Mouse (Mus musculus): Measurements from ENCODE around the gene Prkcd. TPM values are rescaled to one million over a fixed set of nuclear protein-coding genes. Genes with fewer than 3 reads are reported as not detected.

Prkcd gene
- polyA plus RNA-seq, 1 experiment: 47.5 TPM

GRCm38 (mm10) chr14:30619982-30620578 is 5.9 kb downstream of the Prkcd start:
- no peaks in the 10 kb centered on the region for H3K4me1 ChIP-seq (ENCODE audit: control insufficient read depth, insufficient read depth, low read length)

GRCm38 (mm10) chr14:30618746-30619275 is 7.2 kb downstream of the Prkcd start:
- no peak overlapping the region for H3K9ac ChIP-seq (ENCODE audit: low read depth, poor library complexity, severe bottlenecking)
- no peaks in the 10 kb centered on the region for H3K27me3 ChIP-seq (ENCODE audit: control insufficient read depth, insufficient read depth, low read length, poor library complexity, severe bottlenecking)
- H3K4me1 ChIP-seq (ENCODE audit: control insufficient read depth, insufficient read depth, low read length): no peaks in the 10 kb centered on the region
- no peaks in the 10 kb centered on the region for H3K9me3 ChIP-seq (replicated peaks; ENCODE audit: control insufficient read depth, insufficient read depth, low read length, poor library complexity, severe bottlenecking)
- no peak overlapping the region for H3K27ac ChIP-seq (ENCODE audit: insufficient read depth, low read length)
- H3K36me3 ChIP-seq (ENCODE audit: control insufficient read depth, insufficient read depth, low read length, poor library complexity, severe bottlenecking): no peaks in the 10 kb centered on the region
- H3K4me3 ChIP-seq (ENCODE audit: low read depth, low read length): no peak overlapping the region
- no peak for TF ChIP-seq EP300 (IDR thresholded peaks at IDR 0.05; ENCODE audit: insufficient read depth, low read depth, low read length)
- TF ChIP-seq POLR2A (IDR thresholded peaks at IDR 0.05; ENCODE audit: insufficient read depth, low read length): no peak
- TF ChIP-seq CTCF (IDR thresholded peaks at IDR 0.05; ENCODE audit: low read depth, low read length): no peak

More at GRCm38 (mm10) chr14:30619982-30620578, 5.9 kb downstream of the Prkcd start:
- no peak overlapping the region for H3K4me3 ChIP-seq (ENCODE audit: low read depth, low read length)
- H3K9ac ChIP-seq (ENCODE audit: low read depth, poor library complexity, severe bottlenecking): no peak overlapping the region
- TF ChIP-seq POLR2A (IDR thresholded peaks at IDR 0.05; ENCODE audit: insufficient read depth, low read length) (no peak), EP300 (IDR thresholded peaks at IDR 0.05; ENCODE audit: insufficient read depth, low read depth, low read length) (no peak), CTCF (IDR thresholded peaks at IDR 0.05; ENCODE audit: low read depth, low read length) (no peak)
- no peaks in the 10 kb centered on the region for H3K36me3 ChIP-seq (ENCODE audit: control insufficient read depth, insufficient read depth, low read length, poor library complexity, severe bottlenecking)
- H3K9me3 ChIP-seq (replicated peaks; ENCODE audit: control insufficient read depth, insufficient read depth, low read length, poor library complexity, severe bottlenecking): no peaks in the 10 kb centered on the region
- no peak overlapping the region for H3K27ac ChIP-seq (ENCODE audit: insufficient read depth, low read length)
- no peaks in the 10 kb centered on the region for H3K27me3 ChIP-seq (ENCODE audit: control insufficient read depth, insufficient read depth, low read length, poor library complexity, severe bottlenecking)

GRCm38 (mm10) chr14:30616751-30617150 is 9.3 kb downstream of the Prkcd start:
- no peaks in the 10 kb centered on the region for H3K9me3 ChIP-seq (replicated peaks; ENCODE audit: control insufficient read depth, insufficient read depth, low read length, poor library complexity, severe bottlenecking)
- no peak overlapping the region for H3K9ac ChIP-seq (ENCODE audit: low read depth, poor library complexity, severe bottlenecking)
- no peaks in the 10 kb centered on the region for H3K27me3 ChIP-seq (ENCODE audit: control insufficient read depth, insufficient read depth, low read length, poor library complexity, severe bottlenecking)
- H3K36me3 ChIP-seq (ENCODE audit: control insufficient read depth, insufficient read depth, low read length, poor library complexity, severe bottlenecking): no peaks in the 10 kb centered on the region
- H3K4me3 ChIP-seq (ENCODE audit: low read depth, low read length): no peak overlapping the region
- no peak for TF ChIP-seq EP300 (IDR thresholded peaks at IDR 0.05; ENCODE audit: insufficient read depth, low read depth, low read length)
- no peak overlapping the region for H3K27ac ChIP-seq (ENCODE audit: insufficient read depth, low read length)
- peaks cover 3% of the 10 kb centered on the region for H3K4me1 ChIP-seq (ENCODE audit: control insufficient read depth, insufficient read depth, low read length)

- H3K9ac ChIP-seq (ENCODE audit: low read depth, poor library complexity, severe bottlenecking): no peak overlapping the region
- no peak overlapping the region for H3K4me3 ChIP-seq (ENCODE audit: low read depth, low read length)
- H3K9me3 ChIP-seq (replicated peaks; ENCODE audit: control insufficient read depth, insufficient read depth, low read length, poor library complexity, severe bottlenecking): no peaks in the 10 kb centered on the region
- TF ChIP-seq POLR2A (IDR thresholded peaks at IDR 0.05; ENCODE audit: insufficient read depth, low read length) (no peak), CTCF (IDR thresholded peaks at IDR 0.05; ENCODE audit: low read depth, low read length) (no peak), EP300 (IDR thresholded peaks at IDR 0.05; ENCODE audit: insufficient read depth, low read depth, low read length) (no peak)
- H3K27ac ChIP-seq (ENCODE audit: insufficient read depth, low read length): no peak overlapping the region
- peaks cover 3% of the 10 kb centered on the region for H3K4me1 ChIP-seq (ENCODE audit: control insufficient read depth, insufficient read depth, low read length)
- no peaks in the 10 kb centered on the region for H3K27me3 ChIP-seq (ENCODE audit: control insufficient read depth, insufficient read depth, low read length, poor library complexity, severe bottlenecking)
- H3K36me3 ChIP-seq (ENCODE audit: control insufficient read depth, insufficient read depth, low read length, poor library complexity, severe bottlenecking): no peaks in the 10 kb centered on the region
Observed at GRCm38 (mm10) chr14:30612962-30613715, 12.9 kb downstream of the Prkcd start.

GRCm38 (mm10) chr14:30612523-30612922 is 13.5 kb downstream of the Prkcd start:
- Histone ChIP-seq H3K9ac (ENCODE audit: low read depth, poor library complexity, severe bottlenecking) (no peak overlapping the region), H3K36me3 (ENCODE audit: control insufficient read depth, insufficient read depth, low read length, poor library complexity, severe bottlenecking) (no peaks in the 10 kb centered on the region), H3K4me3 (ENCODE audit: low read depth, low read length) (no peak overlapping the region), H3K27me3 (ENCODE audit: control insufficient read depth, insufficient read depth, low read length, poor library complexity, severe bottlenecking) (no peaks in the 10 kb centered on the region), H3K9me3 (replicated peaks; ENCODE audit: control insufficient read depth, insufficient read depth, low read length, poor library complexity, severe bottlenecking) (no peaks in the 10 kb centered on the region), H3K4me1 (ENCODE audit: control insufficient read depth, insufficient read depth, low read length) (peaks cover 6% of the 10 kb centered on the region), H3K27ac (ENCODE audit: insufficient read depth, low read length) (no peak overlapping the region)
- TF ChIP-seq EP300 (IDR thresholded peaks at IDR 0.05; ENCODE audit: insufficient read depth, low read depth, low read length) (0 out of 2 replicates have a peak, but pooled peaks have one; percentile 23), CTCF (IDR thresholded peaks at IDR 0.05; ENCODE audit: low read depth, low read length) (peak; percentile 96), POLR2A (IDR thresholded peaks at IDR 0.05; ENCODE audit: insufficient read depth, low read length) (no peak)

- Histone ChIP-seq H3K9ac (ENCODE audit: low read depth, poor library complexity, severe bottlenecking) (no peak overlapping the region), H3K27me3 (ENCODE audit: control insufficient read depth, insufficient read depth, low read length, poor library complexity, severe bottlenecking) (no peaks in the 10 kb centered on the region), H3K9me3 (replicated peaks; ENCODE audit: control insufficient read depth, insufficient read depth, low read length, poor library complexity, severe bottlenecking) (no peaks in the 10 kb centered on the region), H3K4me1 (ENCODE audit: control insufficient read depth, insufficient read depth, low read length) (peaks cover 7% of the 10 kb centered on the region), H3K36me3 (ENCODE audit: control insufficient read depth, insufficient read depth, low read length, poor library complexity, severe bottlenecking) (no peaks in the 10 kb centered on the region), H3K27ac (ENCODE audit: insufficient read depth, low read length) (no peak overlapping the region), H3K4me3 (ENCODE audit: low read depth, low read length) (no peak overlapping the region)
- TF ChIP-seq CTCF (IDR thresholded peaks at IDR 0.05; ENCODE audit: low read depth, low read length): no peak
- TF ChIP-seq EP300 (IDR thresholded peaks at IDR 0.05; ENCODE audit: insufficient read depth, low read depth, low read length): no peak
- no peak for TF ChIP-seq POLR2A (IDR thresholded peaks at IDR 0.05; ENCODE audit: insufficient read depth, low read length)
Observed at GRCm38 (mm10) chr14:30610940-30611339, 15.1 kb downstream of the Prkcd start.
